Mouse (Mus musculus) limb, embryonic 15.5 days (tissue): ENCODE results near the gene Tor1a. TPM values are rescaled to one million over a fixed set of nuclear protein-coding genes. Genes with fewer than 3 reads are reported as not detected.

Experiments
- ATAC-seq: fragments of 200-750 bp; cut with Nextera tagmentation; 2 replicates; pipeline ENCODE4 v1.8.0; 2017; ENCODE audit warnings: low read depth, moderate TSS enrichment; ENCODE audit not compliant: insufficient number of reproducible peaks, low FRiP score, low TSS enrichment
- H3K27ac ChIP-seq: fragments of 300-500 bp; sonication (generic); 2 replicates; pipeline ENCODE4 v1.5.1; 2015; ENCODE audit warnings: moderate library complexity, mild to moderate bottlenecking, inconsistent platforms
- H3K27me3 ChIP-seq: fragments of 300-500 bp; sonication (generic); 2 replicates; pipeline ENCODE4 v1.6.1; 2015; ENCODE audit warnings: inconsistent platforms
- H3K36me3 ChIP-seq: fragments of 300-500 bp; sonication (generic); 2 replicates; pipeline ENCODE4 v1.6.1; 2015; ENCODE audit warnings: inconsistent platforms
- H3K4me1 ChIP-seq: fragments of 300-500 bp; sonication (generic); 2 replicates; pipeline ENCODE4 v1.6.1; 2015; ENCODE audit warnings: inconsistent platforms
- H3K4me2 ChIP-seq: fragments of 300-500 bp; sonication (generic); 2 replicates; pipeline ENCODE4 v1.6.1; 2015; ENCODE audit warnings: mild to moderate bottlenecking, inconsistent platforms
- H3K4me3 ChIP-seq: fragments of 300-500 bp; sonication (generic); 2 replicates; pipeline ENCODE4 v1.5.1; 2015; ENCODE audit warnings: mild to moderate bottlenecking, inconsistent platforms
- H3K9ac ChIP-seq: fragments of 300-500 bp; sonication (generic); 2 replicates; pipeline ENCODE4 v1.6.1; 2015; ENCODE audit warnings: inconsistent platforms
- H3K9me3 ChIP-seq: fragments of 300-500 bp; sonication (generic); 2 replicates; pipeline ENCODE4 v1.6.1; 2016; ENCODE audit warnings: inconsistent platforms
- WGBS: fragments of 180-500 bp; shearing (Covaris S2); methylation state at CpG from one replicate; pipeline ENCODE4 v1.1.7; 2015; 5-methylcytosine and 5-hydroxymethylcytosine counted together
- polyA plus RNA-seq: library from polyadenylated mRNA; unstranded; fragments of >200 nt; fragmentation: Nextera tagmentation; extraction: Ambion mirVana; gene quantifications from 2 replicates; pipeline ENCODE4 v1.2.1, GENCODE M21; 2015

The Tor1a gene
- polyA plus RNA-seq, 1 experiment from 2014 or later: 78.6 TPM

- 21% methylated on average over 17 of the region's 17 CpGs for WGBS
- no peak overlapping the region for H3K4me2 ChIP-seq
- no peak for ATAC-seq
- H3K36me3 ChIP-seq: peaks cover 5% of the 10 kb centered on the region
- H3K9me3 ChIP-seq: no peaks in the 10 kb centered on the region
- no peak overlapping the region for H3K27ac ChIP-seq
- no peaks in the 10 kb centered on the region for H3K27me3 ChIP-seq
- no peak overlapping the region for H3K9ac ChIP-seq
- H3K4me3 ChIP-seq: no peak overlapping the region
- peaks cover 24% of the 10 kb centered on the region for H3K4me1 ChIP-seq
Observed at GRCm38 (mm10) chr2:30985111-30986020, 17.6 kb upstream of the Tor1a start.

DNA sequence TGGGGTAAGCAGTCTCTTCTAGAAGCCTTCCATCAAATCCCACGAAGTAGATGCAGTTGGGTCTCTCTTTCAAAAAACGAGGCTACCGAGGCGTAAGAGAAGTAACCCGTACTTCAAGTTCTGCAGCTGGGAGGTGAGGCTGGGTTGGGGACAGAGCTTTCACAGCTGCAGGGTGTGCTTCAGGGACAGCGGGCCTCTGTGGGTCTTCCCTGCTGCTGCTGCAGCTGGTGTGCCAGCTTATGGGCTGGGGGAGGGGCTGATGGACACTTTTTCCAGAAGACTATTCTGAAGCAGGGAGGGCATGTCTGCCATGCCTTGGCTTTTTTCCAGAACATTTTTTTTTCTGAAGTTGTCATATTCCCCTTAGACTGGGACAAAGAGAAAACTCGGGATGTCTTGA, 15.3 kb upstream of the Tor1a start:
- WGBS: 37% methylated on average over 7 of the region's 7 CpGs
- ATAC-seq: no peak

GRCm38 (mm10) chr2:30981790-30982513, 14.2 kb upstream of the Tor1a start, which contains the start of the genes BC005624 and Usp20:
BC005624 (minus strand) TSS chr2:30982201.
Usp20 (plus strand) TSS chr2:30982279.
- H3K27me3 ChIP-seq: no peaks in the 10 kb centered on the region
- peaks cover 30% of the 10 kb centered on the region for H3K36me3 ChIP-seq
- peaks cover 24% of the 10 kb centered on the region for H3K4me1 ChIP-seq
- WGBS: under 1% methylated on average over 61 of the region's 66 CpGs
- no peaks in the 10 kb centered on the region for H3K9me3 ChIP-seq
- peak within 1 kb of the TSS; percentile 88 for H3K4me2 ChIP-seq
- peak within 1 kb of the TSS; percentile 74 for H3K9ac ChIP-seq
- peak within 1 kb of the TSS; percentile 71 for H3K27ac ChIP-seq
- H3K4me3 ChIP-seq: peak within 1 kb of the TSS; percentile 75
- peak; percentile 98 for ATAC-seq

More for the DNA sequence above, 15.3 kb upstream of the Tor1a start:
- peaks cover 26% of the 10 kb centered on the region for H3K36me3 ChIP-seq
- H3K4me2 ChIP-seq: peak overlapping the region; percentile 88
- H3K9ac ChIP-seq: 0 out of 2 replicates have a peak overlapping the region, but pooled peaks have one; percentile 74
- peak overlapping the region; percentile 71; the same call in 1 of the 2 replicates for H3K27ac ChIP-seq
- no peaks in the 10 kb centered on the region for H3K27me3 ChIP-seq
- no peaks in the 10 kb centered on the region for H3K9me3 ChIP-seq
- H3K4me1 ChIP-seq: peaks cover 24% of the 10 kb centered on the region
- H3K4me3 ChIP-seq: peak overlapping the region; percentile 75

DNA sequence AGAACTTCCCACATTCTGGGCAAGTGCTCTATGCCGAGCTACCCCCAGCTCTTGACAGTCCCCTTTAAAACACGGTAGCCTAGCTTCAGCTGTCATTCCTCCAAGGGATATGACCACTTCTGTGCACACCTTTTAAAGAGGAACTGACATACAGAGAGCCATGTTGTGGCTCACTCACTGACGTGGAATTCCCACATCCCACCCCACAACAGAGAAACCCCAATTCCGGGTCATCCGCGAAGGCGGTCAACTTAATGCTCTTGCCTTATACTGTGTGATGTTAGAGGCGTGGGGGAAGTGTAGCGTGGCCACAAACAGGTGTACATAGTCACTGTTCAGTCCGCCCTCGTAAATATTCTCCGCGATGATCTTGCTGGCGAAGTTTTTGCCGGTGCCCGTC, 907 bp downstream of the Tor1a start:
- Histone ChIP-seq H3K36me3 (peaks cover 45% of the 10 kb centered on the region), H3K4me1 (peaks cover 19% of the 10 kb centered on the region), H3K9me3 (no peaks in the 10 kb centered on the region), H3K4me2 (peak overlapping the region; percentile 88), H3K4me3 (peak overlapping the region; percentile 93), H3K9ac (peak overlapping the region; percentile 86), H3K27ac (no peak overlapping the region), H3K27me3 (no peaks in the 10 kb centered on the region)
- whole genome bisulfite sequencing: 14% methylated on average over 16 of the region's 16 CpGs
- 0 out of 2 replicates have a peak, but pooled peaks have one; percentile 15 for ATAC-seq

DNA sequence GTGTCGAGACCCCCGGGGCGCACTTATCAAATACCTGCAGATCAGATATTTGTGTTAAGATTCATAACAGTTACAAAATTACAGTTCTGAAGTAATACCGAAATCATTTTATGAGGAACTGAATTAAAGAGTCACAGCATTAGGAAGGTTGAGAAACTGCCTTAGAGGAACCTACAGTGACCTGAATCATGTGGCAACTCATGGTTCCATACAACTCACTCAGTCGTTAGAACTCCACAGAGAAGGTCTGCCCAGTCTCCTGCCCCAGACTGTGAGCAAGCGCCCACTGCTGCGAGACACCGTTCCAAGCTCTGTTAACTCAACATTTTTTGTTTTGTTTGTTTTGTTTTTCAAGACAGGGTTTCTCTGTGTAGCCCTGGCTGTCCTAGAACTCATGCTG, 2.1 kb downstream of the Tor1a start:
- Histone ChIP-seq H3K27ac (no peak overlapping the region), H3K27me3 (no peaks in the 10 kb centered on the region), H3K9ac (no peak overlapping the region), H3K4me1 (peaks cover 19% of the 10 kb centered on the region), H3K4me3 (no peak overlapping the region), H3K9me3 (no peaks in the 10 kb centered on the region), H3K36me3 (peaks cover 57% of the 10 kb centered on the region), H3K4me2 (no peak overlapping the region)
- no peak for ATAC-seq
- WGBS: 90% methylated on average over 8 of the region's 8 CpGs

GRCm38 (mm10) chr2:30962570-30963254, 5.0 kb downstream of the Tor1a start:
- H3K4me1 ChIP-seq: peaks cover 19% of the 10 kb centered on the region
- WGBS: 90% methylated on average over 11 of the region's 11 CpGs
- H3K36me3 ChIP-seq: peaks cover 82% of the 10 kb centered on the region
- no peaks in the 10 kb centered on the region for H3K9me3 ChIP-seq
- no peak for ATAC-seq
- H3K27ac ChIP-seq: no peak overlapping the region
- H3K27me3 ChIP-seq: no peaks in the 10 kb centered on the region
- no peak overlapping the region for H3K4me3 ChIP-seq
- H3K4me2 ChIP-seq: no peak overlapping the region
- H3K9ac ChIP-seq: no peak overlapping the region

- no peak overlapping the region for H3K4me2 ChIP-seq
- H3K36me3 ChIP-seq: peaks cover 98% of the 10 kb centered on the region
- H3K27ac ChIP-seq: no peak overlapping the region
- H3K4me3 ChIP-seq: no peak overlapping the region
- WGBS: 51% methylated on average over 5 of the region's 5 CpGs
- H3K4me1 ChIP-seq: peaks cover 5% of the 10 kb centered on the region
- no peak for ATAC-seq
- no peaks in the 10 kb centered on the region for H3K9me3 ChIP-seq
- H3K9ac ChIP-seq: no peak overlapping the region
- no peaks in the 10 kb centered on the region for H3K27me3 ChIP-seq
Observed at GRCm38 (mm10) chr2:30959856-30960255, 7.9 kb downstream of the Tor1a start.

- Histone ChIP-seq H3K9ac (no peak overlapping the region), H3K4me2 (no peak overlapping the region), H3K9me3 (no peaks in the 10 kb centered on the region), H3K36me3 (peaks cover 86% of the 10 kb centered on the region), H3K4me3 (no peak overlapping the region), H3K27me3 (no peaks in the 10 kb centered on the region), H3K4me1 (peaks cover 16% of the 10 kb centered on the region), H3K27ac (no peak overlapping the region)
- whole genome bisulfite sequencing: 89% methylated on average over 14 of the region's 14 CpGs
- ATAC-seq: no peak
Observed at GRCm38 (mm10) chr2:30958726-30959125, 9.0 kb downstream of the Tor1a start.

- no peaks in the 10 kb centered on the region for H3K9me3 ChIP-seq
- no peak overlapping the region for H3K9ac ChIP-seq
- no peaks in the 10 kb centered on the region for H3K27me3 ChIP-seq
- WGBS: 90% methylated on average over 4 of the region's 4 CpGs
- H3K27ac ChIP-seq: no peak overlapping the region
- no peak for ATAC-seq
- peaks cover 20% of the 10 kb centered on the region for H3K4me1 ChIP-seq
- H3K36me3 ChIP-seq: peaks cover 74% of the 10 kb centered on the region
- no peak overlapping the region for H3K4me3 ChIP-seq
- H3K4me2 ChIP-seq: no peak overlapping the region
Observed at GRCm38 (mm10) chr2:30957511-30957910, 10.2 kb downstream of the Tor1a start.

DNA sequence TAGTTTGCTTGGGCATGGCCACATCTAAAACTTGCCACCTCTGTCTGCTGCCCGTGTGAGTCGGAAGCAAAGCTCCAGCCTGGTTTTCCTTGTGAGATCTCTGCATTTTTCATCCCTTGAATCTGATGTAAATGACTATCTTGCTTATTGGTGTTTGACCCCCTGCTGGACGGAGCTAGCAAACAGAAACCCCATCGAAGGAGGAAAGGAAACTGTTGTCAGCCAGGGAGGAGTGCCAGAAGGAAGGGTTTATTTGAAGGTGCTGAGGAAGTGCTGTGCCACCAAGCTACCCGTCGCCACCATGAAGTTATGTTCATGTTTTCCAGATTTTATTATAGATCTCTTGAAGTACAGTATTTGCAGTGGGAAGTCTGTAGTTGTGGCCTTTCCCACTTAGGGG, 12.9 kb downstream of the Tor1a start:
- H3K9me3 ChIP-seq: no peaks in the 10 kb centered on the region
- H3K4me2 ChIP-seq: peak overlapping the region; percentile 69; the same call in 1 of the 2 replicates
- H3K4me3 ChIP-seq: no peak overlapping the region
- no peak overlapping the region for H3K27ac ChIP-seq
- 65% methylated on average over 6 of the region's 6 CpGs for WGBS
- no peak overlapping the region for H3K9ac ChIP-seq
- peaks cover 24% of the 10 kb centered on the region for H3K4me1 ChIP-seq
- no peaks in the 10 kb centered on the region for H3K27me3 ChIP-seq
- no peak for ATAC-seq
- H3K36me3 ChIP-seq: peaks cover 47% of the 10 kb centered on the region

DNA sequence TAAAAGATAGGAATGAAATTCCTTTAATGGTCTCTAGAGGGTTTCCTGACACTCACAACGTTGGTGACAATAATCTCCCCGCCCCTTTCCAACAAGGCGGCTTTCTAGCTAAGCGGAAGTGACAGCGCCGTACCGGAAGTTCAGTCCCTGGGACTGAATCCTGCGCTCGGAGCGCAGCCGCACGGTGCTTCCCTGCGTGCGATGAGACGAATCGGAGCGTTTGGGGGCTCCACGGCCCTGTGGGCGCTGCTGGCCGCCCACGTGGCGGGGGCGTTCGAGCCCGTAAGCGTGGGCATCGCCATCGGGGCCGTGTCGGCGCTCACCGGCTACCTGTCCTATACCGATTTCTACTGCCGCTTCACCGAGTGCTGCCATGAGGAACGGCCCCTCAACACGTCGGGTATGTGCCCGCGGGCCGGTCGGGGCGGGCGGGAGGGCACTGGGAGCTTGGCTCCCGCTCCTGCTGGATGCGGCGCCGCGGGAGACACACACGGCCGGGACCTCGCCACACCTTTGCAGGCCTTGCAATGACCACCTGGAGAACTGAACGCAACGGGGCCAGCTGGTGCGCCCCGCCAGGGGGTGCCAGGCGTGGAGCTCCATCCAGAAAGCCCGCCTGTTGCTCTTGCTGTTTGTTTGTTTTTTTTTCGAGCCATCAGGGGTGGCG, 14.8 kb downstream of the Tor1a start, which contains the start of gene Tor1b:
TSS of gene Tor1b (plus strand) at position 136 of the 667 bp plus-strand sequence.
- H3K36me3 ChIP-seq: peaks cover 29% of the 10 kb centered on the region
- H3K4me2 ChIP-seq: peak within 1 kb of the TSS; percentile 69
- H3K4me3 ChIP-seq: peak within 1 kb of the TSS; percentile 87
- H3K27ac ChIP-seq: peak within 1 kb of the TSS; percentile 86
- H3K9ac ChIP-seq: peak within 1 kb of the TSS; percentile 89
- H3K27me3 ChIP-seq: no peaks in the 10 kb centered on the region
- H3K4me1 ChIP-seq: peaks cover 24% of the 10 kb centered on the region
- peak; percentile 69; the same call in 1 of the 2 replicates for ATAC-seq
- WGBS: under 1% methylated on average over 60 of the region's 60 CpGs
- no peaks in the 10 kb centered on the region for H3K9me3 ChIP-seq
